Mouse (Mus musculus) kidney, embryonic 16.5 days (tissue): Measurements from ENCODE around the gene Tomm7. TPM values are rescaled to one million over a fixed set of nuclear protein-coding genes. Genes with fewer than 3 reads are reported as not detected.

Source experiments
- ATAC-seq: fragments of 200-750 bp; cut with Nextera tagmentation; 2 replicates; pipeline ENCODE4 v1.8.0; 2017; ENCODE audit warnings: moderate TSS enrichment; ENCODE audit not compliant: low FRiP score, low TSS enrichment
- H3K27ac ChIP-seq: fragments of 300-500 bp; sonication (generic); 2 replicates; pipeline ENCODE4 v1.5.1; 2014; ENCODE audit warnings: low read length
- H3K27me3 ChIP-seq: fragments of 300-500 bp; sonication (generic); 2 replicates; pipeline ENCODE4 v1.6.1; 2014; ENCODE audit warnings: low read length, control low read depth, mixed read lengths; ENCODE audit not compliant: insufficient read depth
- H3K36me3 ChIP-seq: fragments of 300-500 bp; sonication (generic); 2 replicates; pipeline ENCODE4 v1.6.1; 2014; ENCODE audit warnings: low read length, control low read depth, mixed read lengths; ENCODE audit not compliant: insufficient read depth
- H3K4me1 ChIP-seq: fragments of 300-500 bp; sonication (generic); 2 replicates; pipeline ENCODE4 v1.6.1; 2014; ENCODE audit warnings: low read length, control low read depth, mixed read lengths; ENCODE audit not compliant: insufficient read depth
- H3K4me2 ChIP-seq: fragments of 300-500 bp; sonication (generic); replicated peaks from 2 replicates; pipeline ENCODE4 v1.6.1; 2014; ENCODE audit warnings: low read depth, low read length
- H3K4me3 ChIP-seq: fragments of 300-500 bp; sonication (generic); 2 replicates; pipeline ENCODE4 v1.5.1; 2014; ENCODE audit warnings: mild to moderate bottlenecking, low read length
- H3K9ac ChIP-seq: fragments of 300-500 bp; sonication (generic); replicated peaks from 2 replicates; pipeline ENCODE4 v1.6.1; 2014; ENCODE audit warnings: low read length
- H3K9me3 ChIP-seq: fragments of 300-500 bp; sonication (generic); 2 replicates; pipeline ENCODE4 v1.6.1; 2016; ENCODE audit warnings: low read length, control low read depth
- WGBS: fragments of 180-500 bp; shearing (Covaris S2); extraction: QIAGEN DNeasy Blood & Tissue Kit; methylation state at CpG from one replicate; pipeline ENCODE4 v1.1.7; 2014; 5-methylcytosine and 5-hydroxymethylcytosine counted together
- polyA plus RNA-seq: library from polyadenylated mRNA; unstranded; fragments of >200 nt; fragmentation: Nextera tagmentation; extraction: Ambion mirVana; gene quantifications from 2 replicates; pipeline ENCODE4 v1.2.1, GENCODE M21; 2015

Gene Tomm7
- polyA plus RNA-seq, 1 experiment from 2014 or later = 99.6 TPM

- Histone ChIP-seq H3K27me3 (peaks cover 12% of the 10 kb centered on the region), H3K27ac (no peak overlapping the region), H3K4me3 (no peak overlapping the region; the same call in 1 of the 2 replicates), H3K4me2 (peak overlapping the region; percentile 38), H3K4me1 (no peaks in the 10 kb centered on the region), H3K9me3 (no peaks in the 10 kb centered on the region), H3K9ac (no peak overlapping the region), H3K36me3 (no peaks in the 10 kb centered on the region)
- peak; percentile 27; the same call in 1 of the 2 replicates for ATAC-seq
- WGBS = 48% methylated on average over 58 of the region's 58 CpGs
Observed at GRCm38 (mm10) chr5:23830897-23831752, 12.8 kb downstream of the Tomm7 start.

- H3K27me3 ChIP-seq = peaks cover 6% of the 10 kb centered on the region; the same call in 1 of the 2 replicates
- WGBS = 34% methylated on average over 11 of the region's 11 CpGs
- ATAC-seq = no peak; the same call in 1 of the 2 replicates
- H3K9me3 ChIP-seq = no peaks in the 10 kb centered on the region
- no peak overlapping the region for H3K4me2 ChIP-seq
- H3K4me3 ChIP-seq = no peak overlapping the region
- H3K4me1 ChIP-seq = no peaks in the 10 kb centered on the region
- no peak overlapping the region for H3K9ac ChIP-seq
- H3K27ac ChIP-seq = no peak overlapping the region
- H3K36me3 ChIP-seq = no peaks in the 10 kb centered on the region
Observed at GRCm38 (mm10) chr5:23826321-23827004, 17.5 kb downstream of the Tomm7 start.

GRCm38 (mm10) chr5:23824171-23824733, 19.7 kb downstream of the Tomm7 start:
- Histone ChIP-seq H3K4me3 (no peak overlapping the region), H3K27ac (no peak overlapping the region), H3K9me3 (no peaks in the 10 kb centered on the region), H3K36me3 (peaks cover 12% of the 10 kb centered on the region), H3K4me1 (no peaks in the 10 kb centered on the region), H3K27me3 (no peaks in the 10 kb centered on the region), H3K4me2 (no peak overlapping the region), H3K9ac (no peak overlapping the region)
- no peak for ATAC-seq
- 76% methylated on average over 8 of the region's 8 CpGs for WGBS

- Histone ChIP-seq H3K4me3 (no peak overlapping the region), H3K36me3 (peaks cover 26% of the 10 kb centered on the region), H3K4me2 (no peak overlapping the region), H3K9ac (no peak overlapping the region), H3K27ac (no peak overlapping the region), H3K27me3 (no peaks in the 10 kb centered on the region), H3K4me1 (no peaks in the 10 kb centered on the region), H3K9me3 (no peaks in the 10 kb centered on the region)
- no peak for ATAC-seq
- WGBS = 74% methylated on average over 11 of the region's 11 CpGs
Observed at GRCm38 (mm10) chr5:23822306-23822705, 21.7 kb downstream of the Tomm7 start.

GRCm38 (mm10) chr5:23816681-23817080, 27.3 kb downstream of the Tomm7 start:
- H3K9ac ChIP-seq = no peak overlapping the region
- ATAC-seq = no peak
- no peak overlapping the region for H3K4me3 ChIP-seq
- no peaks in the 10 kb centered on the region for H3K4me1 ChIP-seq
- no peak overlapping the region for H3K4me2 ChIP-seq
- no peak overlapping the region for H3K27ac ChIP-seq
- H3K9me3 ChIP-seq = no peaks in the 10 kb centered on the region; the same call in 1 of the 2 replicates
- WGBS = 82% methylated on average over 15 of the region's 15 CpGs
- H3K36me3 ChIP-seq = peaks cover 66% of the 10 kb centered on the region
- no peaks in the 10 kb centered on the region for H3K27me3 ChIP-seq

GRCm38 (mm10) chr5:23814841-23815240, 29.1 kb downstream of the Tomm7 start:
- Histone ChIP-seq H3K27ac (no peak overlapping the region), H3K4me2 (no peak overlapping the region), H3K36me3 (peaks cover 77% of the 10 kb centered on the region), H3K4me1 (no peaks in the 10 kb centered on the region), H3K9me3 (no peaks in the 10 kb centered on the region; the same call in 1 of the 2 replicates), H3K9ac (no peak overlapping the region), H3K4me3 (no peak overlapping the region), H3K27me3 (no peaks in the 10 kb centered on the region)
- peak; percentile 90 for ATAC-seq
- 50% methylated on average over 5 of the region's 5 CpGs for WGBS

- no peaks in the 10 kb centered on the region for H3K9me3 ChIP-seq
- WGBS = 90% methylated on average over 2 of the region's 2 CpGs
- H3K27me3 ChIP-seq = no peaks in the 10 kb centered on the region
- peaks cover 7% of the 10 kb centered on the region for H3K4me1 ChIP-seq
- H3K27ac ChIP-seq = no peak overlapping the region
- no peak for ATAC-seq
- peaks cover 26% of the 10 kb centered on the region for H3K36me3 ChIP-seq
- H3K4me2 ChIP-seq = no peak overlapping the region
- H3K9ac ChIP-seq = no peak overlapping the region
- no peak overlapping the region for H3K4me3 ChIP-seq
Observed at GRCm38 (mm10) chr5:23792726-23793125, 51.2 kb downstream of the Tomm7 start.

- peaks cover 7% of the 10 kb centered on the region for H3K4me1 ChIP-seq
- no peak for ATAC-seq
- no peak overlapping the region for H3K9ac ChIP-seq
Observed at GRCm38 (mm10) chr5:23789078-23789612, 54.8 kb downstream of the Tomm7 start.

More at GRCm38 (mm10) chr5:23789078-23789612, 54.8 kb downstream of the Tomm7 start:
- peaks cover 16% of the 10 kb centered on the region for H3K36me3 ChIP-seq
- no peaks in the 10 kb centered on the region for H3K27me3 ChIP-seq
- H3K27ac ChIP-seq = no peak overlapping the region
- H3K9me3 ChIP-seq = 0 out of 2 replicates have a peak, but pooled peaks cover 3% of the 10 kb centered on the region
- 84% methylated on average over 4 of the region's 4 CpGs for WGBS
- no peak overlapping the region for H3K4me3 ChIP-seq
- H3K4me2 ChIP-seq = no peak overlapping the region
